Mouse (Mus musculus): Measurements from ENCODE around the gene Stx5a. TPM values are rescaled to one million over a fixed set of nuclear protein-coding genes. Genes with fewer than 3 reads are reported as not detected.

Stx5a gene
- 32.9 TPM for polyA plus RNA-seq (2012; fragmentation: generic; extraction: Trizol)
- long read RNA-seq, experiment 1, transcript Stx5a-213 (11 exons, 2,251 nt) = major isoform, 16 of 23 reads
- long read RNA-seq, experiment 1, partial matches to known transcripts = 3 of 23 reads
- long read RNA-seq, experiment 1, other reads (novel, unspliced or antisense) = 1 of 23 reads
- long read RNA-seq, experiment 2, transcript Stx5a-213 (11 exons, 2,251 nt) = major isoform, 53 of 74 reads
- long read RNA-seq, experiment 2, transcript Stx5a-202 (10 exons, 2,112 nt) = minor isoform, 6 of 74 reads
- long read RNA-seq, experiment 2, partial matches to known transcripts = 6 of 74 reads
- long read RNA-seq, experiment 2, other reads (novel, unspliced or antisense) = 7 of 74 reads

DNA sequence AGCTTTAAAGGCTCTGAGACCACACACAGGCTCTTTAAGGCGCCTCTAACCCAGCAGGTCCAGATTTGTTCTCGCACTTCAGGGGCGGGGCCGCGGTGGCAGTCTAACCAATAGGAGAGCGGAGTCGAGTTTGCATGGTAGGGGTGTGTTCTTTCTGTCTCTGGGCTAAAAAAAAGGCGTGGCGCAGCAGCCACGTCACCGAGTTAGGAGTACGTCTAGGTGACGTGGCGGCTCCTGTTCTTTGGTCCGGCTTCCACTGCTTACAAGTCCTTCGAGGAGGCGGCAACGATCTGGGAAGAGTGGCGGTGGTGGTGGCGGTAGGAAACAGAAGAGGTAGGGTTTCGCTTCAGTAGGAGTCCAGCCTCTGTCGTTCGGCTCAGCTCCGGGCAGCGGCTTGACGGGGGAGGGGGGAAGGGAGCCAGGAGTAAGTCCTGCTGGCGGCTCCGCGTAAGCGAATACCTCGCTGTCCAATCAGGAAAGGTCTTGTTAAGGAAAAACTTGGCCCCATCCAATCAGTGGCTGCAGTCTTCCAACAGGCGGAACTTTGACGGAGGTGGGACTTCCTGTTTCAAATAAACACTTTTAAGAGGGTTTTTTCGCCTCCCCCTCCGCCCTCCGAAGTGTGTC, at the start of gene Stx5a:
Stx5a (plus strand) TSS at position 171 of the 627 bp plus-strand sequence.
- Histone ChIP-seq H3K79me3 (ENCODE audit: low read depth) (peaks cover 34% of the 10 kb centered on the region), H3K79me2 (ENCODE audit: control insufficient read depth, insufficient read depth) (peaks cover 53% of the 10 kb centered on the region), H3ac (ENCODE audit: control insufficient read depth, insufficient read length, low read depth) (peak within 1 kb of the TSS; percentile 97), H3K27me3 (ENCODE audit: control insufficient read depth, insufficient read depth, insufficient read length) (no peaks in the 10 kb centered on the region), H3K36me3 (ENCODE audit: control insufficient read depth, insufficient read depth) (peaks cover 75% of the 10 kb centered on the region), H3K4me3 (ENCODE audit: insufficient read depth, poor library complexity, severe bottlenecking) (peak within 1 kb of the TSS; percentile 95)
- TF ChIP-seq FOSL1 (IDR thresholded peaks at IDR 0.05; ENCODE audit: insufficient read depth, low read length, poor library complexity, severe bottlenecking) (no peak), USF1 (IDR thresholded peaks at IDR 0.05; ENCODE audit: low read depth) (no peak)

DNA sequence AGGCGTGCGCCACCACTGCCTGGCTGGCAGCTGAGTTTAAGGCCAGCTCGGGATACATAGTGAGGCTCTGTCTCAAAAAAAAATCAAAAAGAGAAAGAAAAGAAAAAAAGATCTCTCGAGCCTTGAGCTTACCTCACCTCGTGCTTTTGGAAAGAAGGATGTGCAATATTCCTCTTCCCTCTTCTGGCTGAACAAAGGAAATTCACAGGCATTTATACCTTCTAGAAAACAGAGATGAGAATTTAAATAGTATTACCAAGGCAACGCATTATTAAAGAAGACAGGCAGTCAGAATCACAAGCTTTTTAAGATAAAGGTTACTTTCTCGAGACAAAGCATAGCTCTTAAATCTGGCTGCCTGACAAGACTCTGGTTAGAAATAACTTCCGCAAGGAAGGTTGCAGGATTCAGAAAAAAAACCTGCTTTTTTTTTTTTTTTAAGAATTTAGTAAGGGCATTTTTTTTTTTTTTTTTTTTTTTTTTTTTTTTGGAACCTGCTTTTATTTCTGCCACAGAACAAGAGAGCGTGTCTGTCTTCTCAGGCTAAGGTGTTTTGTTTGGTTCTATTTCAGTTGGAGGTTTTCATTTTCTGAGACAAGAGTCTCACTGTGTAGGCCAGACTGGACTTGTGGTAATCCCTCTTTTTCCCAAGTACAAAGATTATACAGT, 49.2 kb upstream of the Stx5a start:
- H3K79me3 ChIP-seq (ENCODE audit: low read depth) = no peaks in the 10 kb centered on the region

DNA sequence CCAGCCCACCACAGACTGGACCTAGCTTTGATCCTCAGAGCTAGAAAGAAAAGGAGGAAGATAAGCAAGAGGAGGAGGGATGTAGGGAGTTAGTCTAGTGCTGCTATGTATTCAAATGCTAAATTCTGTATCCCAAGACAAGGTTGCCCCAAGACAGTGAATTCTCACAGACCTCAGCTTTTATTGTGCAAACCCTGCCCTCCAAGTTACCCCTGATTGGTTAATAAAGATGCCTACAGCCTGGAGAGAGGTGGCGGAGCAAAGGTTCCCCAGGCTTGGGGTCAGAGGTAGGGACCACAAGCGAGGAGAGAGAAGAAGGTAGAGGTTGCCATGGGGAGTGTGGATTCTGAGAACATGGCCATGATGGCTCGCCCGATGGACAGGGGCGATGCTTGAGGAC, 48.5 kb upstream of the Stx5a start:
- H3K27me3 ChIP-seq (ENCODE audit: control insufficient read depth, insufficient read depth, insufficient read length) = no peaks in the 10 kb centered on the region
- no peaks in the 10 kb centered on the region for H3K79me2 ChIP-seq (ENCODE audit: control insufficient read depth, insufficient read depth)

More for the DNA sequence above, 49.2 kb upstream of the Stx5a start:
- Histone ChIP-seq H3K4me3 (ENCODE audit: insufficient read depth, poor library complexity, severe bottlenecking) (no peak overlapping the region), H3K79me2 (ENCODE audit: control insufficient read depth, insufficient read depth) (no peaks in the 10 kb centered on the region), H3K36me3 (ENCODE audit: control insufficient read depth, insufficient read depth) (no peaks in the 10 kb centered on the region), H3ac (ENCODE audit: control insufficient read depth, insufficient read length, low read depth) (no peak overlapping the region), H3K27me3 (ENCODE audit: control insufficient read depth, insufficient read depth, insufficient read length) (no peaks in the 10 kb centered on the region)
- TF ChIP-seq MYOG (IDR thresholded peaks at IDR 0.05; ENCODE audit: control insufficient read depth, extremely low read depth, insufficient read length) = no peak

DNA sequence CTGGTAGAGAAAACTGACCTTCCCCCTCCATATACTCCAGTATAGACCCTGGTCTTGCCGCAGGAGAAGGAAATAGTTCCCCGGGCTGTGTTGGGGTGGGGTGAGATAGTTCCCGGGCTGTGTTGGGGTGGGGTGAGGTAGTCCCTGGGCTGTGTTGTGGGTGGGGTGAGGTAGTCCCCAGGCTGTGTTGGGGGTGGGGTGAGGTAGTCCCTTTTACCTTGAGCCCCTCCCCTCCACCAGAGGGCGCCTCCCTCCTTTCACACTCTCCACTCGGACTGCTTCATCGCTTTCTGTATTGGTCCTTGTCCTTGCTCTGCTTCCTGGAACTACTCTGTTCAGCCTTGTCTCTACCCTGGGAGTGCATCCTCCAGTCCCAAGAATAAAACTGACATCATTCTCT, 45.9 kb upstream of the Stx5a start:
- Histone ChIP-seq H3K27me3 (ENCODE audit: control insufficient read depth, insufficient read depth, insufficient read length) (no peaks in the 10 kb centered on the region), H3K79me2 (ENCODE audit: control insufficient read depth, insufficient read depth) (no peaks in the 10 kb centered on the region), H3ac (ENCODE audit: control insufficient read depth, insufficient read length, low read depth) (no peak overlapping the region), H3K79me3 (ENCODE audit: low read depth) (no peaks in the 10 kb centered on the region), H3K36me3 (ENCODE audit: control insufficient read depth, insufficient read depth) (no peaks in the 10 kb centered on the region), H3K4me3 (ENCODE audit: insufficient read depth, poor library complexity, severe bottlenecking) (no peak overlapping the region)
- TF ChIP-seq CEBPB (IDR thresholded peaks at IDR 0.05; ENCODE audit: low read depth) = no peak
- TF ChIP-seq CTCF (IDR thresholded peaks at IDR 0.05; ENCODE audit: control insufficient read depth, insufficient read depth, insufficient read length) = peak; percentile 29
- TF ChIP-seq USF1 (IDR thresholded peaks at IDR 0.05; ENCODE audit: low read depth) = no peak
- no peak for TF ChIP-seq FOSL1 (IDR thresholded peaks at IDR 0.05; ENCODE audit: insufficient read depth, low read length, poor library complexity, severe bottlenecking)
- no peak for TF ChIP-seq MAX (IDR thresholded peaks at IDR 0.05)

More for the DNA sequence above, 48.5 kb upstream of the Stx5a start:
- TF ChIP-seq FOSL1 (IDR thresholded peaks at IDR 0.05; ENCODE audit: insufficient read depth, low read length, poor library complexity, severe bottlenecking) (no peak), MYOD1 (IDR thresholded peaks at IDR 0.05; ENCODE audit: control insufficient read depth, insufficient read length, low read depth) (no peak), MYOG (IDR thresholded peaks at IDR 0.05; ENCODE audit: control insufficient read depth, extremely low read depth, insufficient read length) (no peak), CTCF (IDR thresholded peaks at IDR 0.05; ENCODE audit: control insufficient read depth, insufficient read depth, insufficient read length) (no peak), MAX (IDR thresholded peaks at IDR 0.05) (no peak), CEBPB (IDR thresholded peaks at IDR 0.05; ENCODE audit: low read depth) (no peak), USF1 (IDR thresholded peaks at IDR 0.05; ENCODE audit: low read depth) (no peak)
- Histone ChIP-seq H3ac (ENCODE audit: control insufficient read depth, insufficient read length, low read depth) (no peak overlapping the region), H3K79me3 (ENCODE audit: low read depth) (no peaks in the 10 kb centered on the region), H3K4me3 (ENCODE audit: insufficient read depth, poor library complexity, severe bottlenecking) (no peak overlapping the region), H3K36me3 (ENCODE audit: control insufficient read depth, insufficient read depth) (no peaks in the 10 kb centered on the region)

DNA sequence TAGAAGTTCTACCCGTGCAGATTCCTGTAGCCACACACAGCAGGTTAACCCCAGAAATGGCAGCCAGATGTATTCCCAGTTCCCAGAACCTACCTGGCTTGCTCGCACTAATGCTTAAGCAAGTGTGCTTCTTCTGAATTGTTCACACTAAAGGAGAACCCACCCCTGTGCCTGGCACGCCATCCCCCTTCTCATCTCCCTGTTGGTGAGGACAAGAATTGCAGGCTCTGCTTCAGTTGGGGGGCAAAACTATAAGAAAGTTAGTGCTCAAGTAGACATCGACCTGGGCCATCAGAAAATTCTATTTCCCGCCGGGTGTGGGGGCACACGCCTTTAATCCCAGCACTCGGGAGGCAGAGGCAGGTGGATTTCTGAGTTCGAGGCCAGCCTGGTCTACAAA, 41.6 kb upstream of the Stx5a start:
- Histone ChIP-seq H3K36me3 (ENCODE audit: control insufficient read depth, insufficient read depth) (no peaks in the 10 kb centered on the region), H3ac (ENCODE audit: control insufficient read depth, insufficient read length, low read depth) (no peak overlapping the region), H3K79me3 (ENCODE audit: low read depth) (no peaks in the 10 kb centered on the region), H3K79me2 (ENCODE audit: control insufficient read depth, insufficient read depth) (no peaks in the 10 kb centered on the region), H3K27me3 (ENCODE audit: control insufficient read depth, insufficient read depth, insufficient read length) (no peaks in the 10 kb centered on the region), H3K4me3 (ENCODE audit: insufficient read depth, poor library complexity, severe bottlenecking) (no peak overlapping the region)
- no peak for TF ChIP-seq MYOD1 (IDR thresholded peaks at IDR 0.05; ENCODE audit: control insufficient read depth, insufficient read length, low read depth)
- no peak for TF ChIP-seq FOSL1 (IDR thresholded peaks at IDR 0.05; ENCODE audit: insufficient read depth, low read length, poor library complexity, severe bottlenecking)
- TF ChIP-seq USF1 (IDR thresholded peaks at IDR 0.05; ENCODE audit: low read depth) = no peak
- no peak for TF ChIP-seq MAX (IDR thresholded peaks at IDR 0.05)
- TF ChIP-seq CEBPB (IDR thresholded peaks at IDR 0.05; ENCODE audit: low read depth) = no peak
- TF ChIP-seq MYOG (IDR thresholded peaks at IDR 0.05; ENCODE audit: control insufficient read depth, extremely low read depth, insufficient read length) = no peak
- no peak for TF ChIP-seq CTCF (IDR thresholded peaks at IDR 0.05; ENCODE audit: control insufficient read depth, insufficient read depth, insufficient read length)

DNA sequence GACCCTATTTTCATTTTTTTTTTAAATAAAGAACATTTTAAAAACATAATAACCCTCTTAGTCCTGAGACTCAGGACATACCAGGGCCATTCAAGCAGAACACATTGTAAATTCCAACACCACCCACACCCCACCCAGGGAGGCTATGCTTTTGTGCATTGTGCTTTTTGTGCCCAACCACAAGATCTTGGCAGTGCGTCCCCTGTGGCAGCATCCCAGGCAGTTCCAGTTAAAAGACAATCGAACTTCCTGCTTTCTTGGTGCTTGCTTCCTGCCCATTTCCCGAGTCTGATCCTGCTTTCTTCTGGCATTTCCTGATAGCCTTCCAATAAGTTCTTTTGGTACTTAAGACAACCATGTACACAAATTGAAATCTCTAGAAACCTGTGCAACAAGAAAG, 38.8 kb upstream of the Stx5a start:
- Histone ChIP-seq H3K79me2 (ENCODE audit: control insufficient read depth, insufficient read depth) (no peaks in the 10 kb centered on the region), H3ac (ENCODE audit: control insufficient read depth, insufficient read length, low read depth) (no peak overlapping the region), H3K36me3 (ENCODE audit: control insufficient read depth, insufficient read depth) (peaks cover 13% of the 10 kb centered on the region), H3K4me3 (ENCODE audit: insufficient read depth, poor library complexity, severe bottlenecking) (no peak overlapping the region), H3K27me3 (ENCODE audit: control insufficient read depth, insufficient read depth, insufficient read length) (no peaks in the 10 kb centered on the region), H3K79me3 (ENCODE audit: low read depth) (no peaks in the 10 kb centered on the region)
- TF ChIP-seq CTCF (IDR thresholded peaks at IDR 0.05; ENCODE audit: control insufficient read depth, insufficient read depth, insufficient read length) (no peak), MYOD1 (IDR thresholded peaks at IDR 0.05; ENCODE audit: control insufficient read depth, insufficient read length, low read depth) (no peak), CEBPB (IDR thresholded peaks at IDR 0.05; ENCODE audit: low read depth) (no peak), MYOG (IDR thresholded peaks at IDR 0.05; ENCODE audit: control insufficient read depth, extremely low read depth, insufficient read length) (no peak), MAX (IDR thresholded peaks at IDR 0.05) (no peak), USF1 (IDR thresholded peaks at IDR 0.05; ENCODE audit: low read depth) (no peak), FOSL1 (IDR thresholded peaks at IDR 0.05; ENCODE audit: insufficient read depth, low read length, poor library complexity, severe bottlenecking) (no peak)
